Mouse (Mus musculus): Measurements from ENCODE around the gene Zfyve28.

GRCm38 (mm10) chr5:34276746-34277145, 11.5 kb downstream of the Zfyve28 start:
- TF ChIP-seq SIN3A (IDR thresholded peaks at IDR 0.05; ENCODE audit: low read length) (no peak), CTCF (IDR thresholded peaks at IDR 0.05 in 2 of 3, conservative IDR thresholded peaks at IDR 0.05 in 1 of 3; ENCODE audit: control insufficient read depth in 1 of 3, insufficient read depth in 1 of 3, low read depth in 2 of 3, low read length in 3 of 3, poor library complexity in 1 of 3, severe bottlenecking in 1 of 3) (no peak), EP300 (IDR thresholded peaks at IDR 0.05; ENCODE audit: low read depth in 1 of 2, low read length in 2 of 2) (no peak), TCF12 (IDR thresholded peaks at IDR 0.05; ENCODE audit: low read depth, low read length) (no peak), E2F4 (IDR thresholded peaks at IDR 0.05; ENCODE audit: borderline replicate concordance, low read depth, low read length) (no peak), POLR2A (IDR thresholded peaks at IDR 0.05; ENCODE audit: control insufficient read depth in 1 of 2, insufficient read depth in 1 of 2, low read depth in 1 of 2, low read length in 2 of 2, poor library complexity in 1 of 2) (no peak), MYC (IDR thresholded peaks at IDR 0.05; ENCODE audit: low read depth, low read length) (no peak), ZC3H11A (IDR thresholded peaks at IDR 0.05; ENCODE audit: low read depth, low read length) (no peak), POLR2AphosphoS2 (IDR thresholded peaks at IDR 0.05; ENCODE audit: low read length) (no peak), MAX (IDR thresholded peaks at IDR 0.05; ENCODE audit: low read length) (no peak), ETS1 (IDR thresholded peaks at IDR 0.05; ENCODE audit: low read depth, low read length) (no peak), ZNF384 (IDR thresholded peaks at IDR 0.05; ENCODE audit: low read depth, low read length) (no peak), BHLHE40 (IDR thresholded peaks at IDR 0.05; ENCODE audit: borderline replicate concordance, low read depth, low read length) (no peak), CHD2 (IDR thresholded peaks at IDR 0.05; ENCODE audit: low read length) (no peak)

All from MEL (cell line).